Comparison of ENCODE assay signal across 8 mouse cellular contexts in genomic region chr16:91545597-91546281, GRCm38 (mm10). TPM values are rescaled to one million over a fixed set of nuclear protein-coding genes. Genes with fewer than 3 reads are reported as not detected.
DNase-seq lines count a peak whose midpoint lies in the region; ATAC-seq and TF ChIP-seq lines count a peak whose summit lies in the region.

No protein-coding gene starts in this region.

- H3K36me3 ChIP-seq in heart, embryonic 12.5 days = peaks cover 2% of the 10 kb centered on the region; the same call in 1 of the 2 replicates
- H3K36me3 ChIP-seq in embryonic facial prominence, embryonic 14.5 days (ENCODE audit: control insufficient read depth, insufficient read depth, low read length) = no peaks in the 10 kb centered on the region
- no peaks in the 10 kb centered on the region for H3K36me3 ChIP-seq in liver, embryonic 15.5 days (replicated peaks)

- WGBS in heart, embryonic 12.5 days = 42% methylated on average over 10 of the region's 10 CpGs
- WGBS in embryonic facial prominence, embryonic 14.5 days = 58% methylated on average over 10 of the region's 10 CpGs
- WGBS in liver, embryonic 15.5 days (ENCODE audit: insufficient replicate concordance) = 15% methylated on average over 10 of the region's 10 CpGs

- ATAC-seq in heart, embryonic 12.5 days (ENCODE audit: insufficient number of reproducible peaks, low FRiP score) = no peak
- 0 out of 2 replicates have a peak, but pooled peaks have one; percentile 5 for ATAC-seq in embryonic facial prominence, embryonic 14.5 days (ENCODE audit: low read depth)
- ATAC-seq in liver, embryonic 15.5 days (ENCODE audit: insufficient read depth) = peak; percentile 73

- intact Hi-C loops in left cerebral cortex, adult 2 months (cut with DNase I) = no loop called here
- intact Hi-C loops in gastrocnemius, postnatal 36 days (cut with DNase I) = no loop called here

- TF ChIP-seq CTCF in left cerebral cortex, adult 2 months (IDR thresholded peaks at IDR 0.05) = no peak

- no peak for DNase-seq in heart, adult 9 months (ENCODE audit: low spot score in 2 of 2)
- no peak for DNase-seq in embryonic facial prominence, embryonic 14.5 days (ENCODE audit: low spot score)
- DNase-seq in spleen, postnatal 36 days (ENCODE audit: low spot score in 2 of 2) = peak; percentile 76 to 82
- DNase-seq in layer of hippocampus, adult 8-10 months (ENCODE audit: low spot score in 2 of 2) = no peak
- no peak for DNase-seq in left cerebral cortex, adult 2 months (ENCODE audit: extremely low spot score in 1 of 2, low spot score in 2 of 2)
- DNase-seq in gastrocnemius, postnatal 36 days = no peak

- peaks cover 54% of the 10 kb centered on the region for H3K4me1 ChIP-seq in heart, embryonic 12.5 days (replicated peaks)
- H3K4me1 ChIP-seq in embryonic facial prominence, embryonic 14.5 days (ENCODE audit: control insufficient read depth, insufficient read depth, low read length) = peaks cover 24% of the 10 kb centered on the region
- H3K4me1 ChIP-seq in liver, embryonic 15.5 days (replicated peaks) = peaks cover 86% of the 10 kb centered on the region

- no peak overlapping the region for H3K9ac ChIP-seq in heart, embryonic 12.5 days
- no peak overlapping the region for H3K9ac ChIP-seq in embryonic facial prominence, embryonic 14.5 days (ENCODE audit: low read depth, low read length)
- H3K9ac ChIP-seq in liver, embryonic 15.5 days = peak overlapping the region; percentile 91

- H3K27me3 ChIP-seq in heart, embryonic 12.5 days (replicated peaks) = no peaks in the 10 kb centered on the region
- H3K27me3 ChIP-seq in embryonic facial prominence, embryonic 14.5 days (replicated peaks; ENCODE audit: control insufficient read depth, insufficient read depth, low read length) = no peaks in the 10 kb centered on the region; the same call in 1 of the 2 replicates
- H3K27me3 ChIP-seq in liver, embryonic 15.5 days = no peaks in the 10 kb centered on the region

- H3K4me2 ChIP-seq in heart, embryonic 12.5 days = no peak overlapping the region
- H3K4me2 ChIP-seq in embryonic facial prominence, embryonic 14.5 days (ENCODE audit: low read depth, low read length) = no peak overlapping the region
- H3K4me2 ChIP-seq in liver, embryonic 15.5 days = peak overlapping the region; percentile 98

- H3K4me3 ChIP-seq in heart, embryonic 12.5 days = no peak overlapping the region
- no peak overlapping the region for H3K4me3 ChIP-seq in embryonic facial prominence, embryonic 14.5 days (ENCODE audit: low read depth, low read length)
- H3K4me3 ChIP-seq in liver, embryonic 15.5 days (replicated peaks) = peak overlapping the region; percentile 83
- no peak overlapping the region for H3K4me3 ChIP-seq in left cerebral cortex, adult 2 months

- H3K9me3 ChIP-seq in heart, embryonic 12.5 days (replicated peaks) = no peaks in the 10 kb centered on the region
- no peaks in the 10 kb centered on the region for H3K9me3 ChIP-seq in embryonic facial prominence, embryonic 14.5 days (ENCODE audit: control insufficient read depth, low read length)
- H3K9me3 ChIP-seq in liver, embryonic 15.5 days (replicated peaks) = no peaks in the 10 kb centered on the region

- H3K27ac ChIP-seq in heart, embryonic 12.5 days (ENCODE audit: poor library complexity, severe bottlenecking) = peak overlapping the region; percentile 63; the same call in 1 of the 2 replicates
- H3K27ac ChIP-seq in embryonic facial prominence, embryonic 14.5 days (replicated peaks; ENCODE audit: low read depth, low read length) = peak overlapping the region; percentile 6; the same call in 1 of the 2 replicates
- H3K27ac ChIP-seq in liver, embryonic 15.5 days (replicated peaks) = peak overlapping the region; percentile 94
- no peak overlapping the region for H3K27ac ChIP-seq in left cerebral cortex, adult 2 months

RNA-seq across cellular contexts. Expression of gene Ifngr2, which starts 1.1 kb away (rescaled TPM):
- 99.4 and 110 TPM in 2 replicates for polyA plus RNA-seq in heart, embryonic 12.5 days (2016; fragmentation: Nextera tagmentation; extraction: Ambion mirVana)
- polyA plus RNA-seq in embryonic facial prominence, embryonic 14.5 days (2014; fragmentation: Nextera tagmentation; extraction: Ambion mirVana) = 51.0 and 55.9 TPM in 2 replicates
- polyA plus RNA-seq in liver, embryonic 15.5 days (2015; fragmentation: Nextera tagmentation; extraction: Ambion mirVana) = 16.1 and 17.1 TPM in 2 replicates
- total RNA-seq in layer of hippocampus, adult 8-10 months (2022) = 10 to 100 TPM; 38.9 to 52.7 (median 46.3) TPM
- 10 to 100 TPM; 30.0 to 32.7 TPM for total RNA-seq in left cerebral cortex, adult 2 months (2021)
- 10 to 100 TPM; 58.2 to 63.2 TPM for total RNA-seq in gastrocnemius, postnatal 36 days (2021)

RNA-seq across cellular contexts. Expression of gene Tmem50b, which starts 51.9 kb away (rescaled TPM):
- 57.4 and 60.8 TPM in 2 replicates for polyA plus RNA-seq in heart, embryonic 12.5 days (2016; fragmentation: Nextera tagmentation; extraction: Ambion mirVana)
- 39.5 and 41.7 TPM in 2 replicates for polyA plus RNA-seq in embryonic facial prominence, embryonic 14.5 days (2014; fragmentation: Nextera tagmentation; extraction: Ambion mirVana)
- polyA plus RNA-seq in liver, embryonic 15.5 days (2015; fragmentation: Nextera tagmentation; extraction: Ambion mirVana) = 6.8 and 7.4 TPM in 2 replicates
- total RNA-seq in layer of hippocampus, adult 8-10 months (2022) = 100 to 1,000 TPM in 2 of 4 experiments, 10 to 100 TPM in 2; 78.8 to 108 (median 89.8) TPM
- total RNA-seq in left cerebral cortex, adult 2 months (2021) = 10 to 100 TPM; 84.1 to 88.0 TPM
- 10 to 100 TPM; 13.7 to 16.4 TPM for total RNA-seq in gastrocnemius, postnatal 36 days (2021)

Comparison
In these comparisons a context has a peak if more than half of its experiments do, and no peak if none do; other contexts are left out.
1. DNase-seq: peak in spleen, postnatal 36 days (2 of 2); none in heart, adult 9 months (0 of 2), embryonic facial prominence, embryonic 14.5 days (single experiment), layer of hippocampus, adult 8-10 months (0 of 2), left cerebral cortex, adult 2 months (0 of 2) and gastrocnemius, postnatal 36 days (0 of 2).
2. RNA of gene Tmem50b, which starts 51.9 kb away (total RNA-seq): 78.8 to 108 TPM in layer of hippocampus, adult 8-10 months and 84.1 to 88.0 TPM in left cerebral cortex, adult 2 months; 13.7 to 16.4 TPM in gastrocnemius, postnatal 36 days; every median in the first group is over 4 times any median in the second.